Comparison of ENCODE assay signal across 8 mouse cellular contexts in the genomic region with DNA sequence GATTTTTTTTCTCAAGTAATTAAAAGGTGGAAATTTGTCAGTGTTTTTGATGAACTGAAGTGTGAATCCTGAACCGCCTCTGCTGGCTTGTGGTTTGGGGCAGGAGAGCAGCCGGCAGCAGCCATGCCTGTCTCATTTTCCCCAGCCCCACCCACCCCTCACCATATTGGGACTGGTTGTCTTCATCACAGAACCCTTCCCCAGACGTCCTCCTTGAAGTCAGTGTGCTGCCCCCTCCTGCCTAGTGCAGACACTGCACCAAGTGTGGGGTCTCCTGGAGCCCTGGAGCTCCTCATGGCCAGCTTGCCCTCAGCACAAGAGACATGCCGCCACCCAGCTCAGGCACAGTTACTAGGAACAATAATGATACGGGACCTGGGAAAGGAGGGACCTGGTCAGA. TPM values are rescaled to one million over a fixed set of nuclear protein-coding genes. Genes with fewer than 3 reads are reported as not detected.
DNase-seq lines count a peak whose midpoint lies in the region; ATAC-seq lines count a peak whose summit lies in the region.

No protein-coding gene starts in this region.

- peak; percentile 44 to 48 for DNase-seq in cerebellum, postnatal 10 days
- no peak for DNase-seq in cerebellum, adult 8-10 months
- peak; percentile 48 for DNase-seq in 416B (ENCODE audit: low read depth)
- DNase-seq in embryo, embryonic 10.5 days (ENCODE audit: low spot score), result peak; percentile 46
- no peak for DNase-seq in urinary bladder, postnatal 14 days (ENCODE audit: low spot score)
- DNase-seq in yolk sac, embryonic 10.5 days (ENCODE audit: low spot score), result no peak
- no peak for DNase-seq in ovary, postnatal 14 days (ENCODE audit: low spot score)

- ATAC-seq in megakaryocyte-erythroid progenitor cell, adult 5-6 weeks (replicated peaks; ENCODE audit: low FRiP score, low TSS enrichment, poor library complexity, severe bottlenecking), result peak; percentile 60; the same call in 1 of the 2 replicates

RNA-seq across cellular contexts. Expression of gene Sh3bp2, which starts 12.9 kb away (rescaled TPM):
- 10.2 and 13.1 TPM in 2 replicates for total RNA-seq in megakaryocyte-erythroid progenitor cell, adult 5-6 weeks (2014; fragmentation: Nextera tagmentation)
- 3.3 and 4.2 TPM in 2 replicates for total RNA-seq in megakaryocyte-erythroid progenitor cell, adult 5-6 weeks (2017)

RNA-seq across cellular contexts. Expression of gene Tnip2, which starts 24.7 kb away (rescaled TPM):
- total RNA-seq in megakaryocyte-erythroid progenitor cell, adult 5-6 weeks (2014; fragmentation: Nextera tagmentation), result 4.8 and 14.9 TPM in 2 replicates
- 5.0 and 13.8 TPM in 2 replicates for total RNA-seq in megakaryocyte-erythroid progenitor cell, adult 5-6 weeks (2017)

RNA-seq across cellular contexts. Expression of gene Add1, which starts 34.9 kb away (rescaled TPM):
- 188 and 260 TPM in 2 replicates for total RNA-seq in megakaryocyte-erythroid progenitor cell, adult 5-6 weeks (2014; fragmentation: Nextera tagmentation)
- 170 and 288 TPM in 2 replicates for total RNA-seq in megakaryocyte-erythroid progenitor cell, adult 5-6 weeks (2017)

Comparison
In these comparisons a context has a peak if more than half of its experiments do, and no peak if none do; other contexts are left out.
1. DNase-seq: peak in cerebellum, postnatal 10 days (2 of 2), 416B (single experiment) and embryo, embryonic 10.5 days (single experiment); none in cerebellum, adult 8-10 months (single experiment), urinary bladder, postnatal 14 days (single experiment), yolk sac, embryonic 10.5 days (single experiment) and ovary, postnatal 14 days (single experiment).